Mouse (Mus musculus) small intestine, adult 2 months (tissue): ENCODE measurements around the gene Dbndd2. TPM values are rescaled to one million over a fixed set of nuclear protein-coding genes. Genes with fewer than 3 reads are reported as not detected.

Experiments used
- H3K27ac ChIP-seq: fragments of 200-500 bp; 2 replicates; pipeline ENCODE4 v1.5.1; 2012; ENCODE audit warnings: low read depth, low read length, control low read depth, inconsistent platforms; ENCODE audit not compliant: insufficient read depth
- H3K27me3 ChIP-seq: fragments of 200-500 bp; 2 replicates; pipeline ENCODE4 v1.6.1; 2012; ENCODE audit warnings: mild to moderate bottlenecking, moderate library complexity, low read length, inconsistent platforms; ENCODE audit not compliant: control insufficient read depth, insufficient read depth
- H3K36me3 ChIP-seq: fragments of 200-500 bp; 2 replicates; pipeline ENCODE4 v1.6.1; 2012; ENCODE audit warnings: mild to moderate bottlenecking, low read length, control low read depth, inconsistent platforms; ENCODE audit not compliant: control insufficient read depth, insufficient read depth
- H3K4me1 ChIP-seq: fragments of 200-500 bp; 2 replicates; pipeline ENCODE4 v1.6.1; 2012; ENCODE audit warnings: low read length, inconsistent platforms, mixed read lengths; ENCODE audit not compliant: control insufficient read depth, insufficient read depth, insufficient read length
- H3K4me3 ChIP-seq: fragments of 200-500 bp; 2 replicates; pipeline ENCODE4 v1.5.1; 2012; ENCODE audit warnings: low read depth, mild to moderate bottlenecking, control low read depth, inconsistent platforms, low read length, moderate library complexity
- CTCF ChIP-seq: fragments of 200-500 bp; IDR thresholded peaks from 2 replicates; pipeline ENCODE4 v1.5.1; 2012; ENCODE audit warnings: low read depth, mild to moderate bottlenecking, control low read depth, inconsistent platforms, low read length, moderate library complexity, mixed read lengths; ENCODE audit not compliant: insufficient replicate concordance, insufficient read length; ENCODE audit errors: extremely low read depth
- POLR2A ChIP-seq: fragments of 200-500 bp; IDR thresholded peaks from 2 replicates; pipeline ENCODE4 v1.6.1; 2012; ENCODE audit warnings: low read depth, mild to moderate bottlenecking, control low read depth, inconsistent platforms, low read length, moderate library complexity
- WGBS: fragments of 180-500 bp; shearing (Covaris S2); methylation state at CpG from one replicate; pipeline ENCODE4 v1.1.7; 2018; 5-methylcytosine and 5-hydroxymethylcytosine counted together
- polyA plus RNA-seq: library from polyadenylated mRNA; depleted of rRNA; stranded (reverse); fragments of >200 nt; gene quantifications from 2 replicates; pipeline ENCODE4 v1.2.3, GENCODE M21; 2012

Dbndd2 gene
- polyA plus RNA-seq, 1 experiment: 61.6 TPM

DNA sequence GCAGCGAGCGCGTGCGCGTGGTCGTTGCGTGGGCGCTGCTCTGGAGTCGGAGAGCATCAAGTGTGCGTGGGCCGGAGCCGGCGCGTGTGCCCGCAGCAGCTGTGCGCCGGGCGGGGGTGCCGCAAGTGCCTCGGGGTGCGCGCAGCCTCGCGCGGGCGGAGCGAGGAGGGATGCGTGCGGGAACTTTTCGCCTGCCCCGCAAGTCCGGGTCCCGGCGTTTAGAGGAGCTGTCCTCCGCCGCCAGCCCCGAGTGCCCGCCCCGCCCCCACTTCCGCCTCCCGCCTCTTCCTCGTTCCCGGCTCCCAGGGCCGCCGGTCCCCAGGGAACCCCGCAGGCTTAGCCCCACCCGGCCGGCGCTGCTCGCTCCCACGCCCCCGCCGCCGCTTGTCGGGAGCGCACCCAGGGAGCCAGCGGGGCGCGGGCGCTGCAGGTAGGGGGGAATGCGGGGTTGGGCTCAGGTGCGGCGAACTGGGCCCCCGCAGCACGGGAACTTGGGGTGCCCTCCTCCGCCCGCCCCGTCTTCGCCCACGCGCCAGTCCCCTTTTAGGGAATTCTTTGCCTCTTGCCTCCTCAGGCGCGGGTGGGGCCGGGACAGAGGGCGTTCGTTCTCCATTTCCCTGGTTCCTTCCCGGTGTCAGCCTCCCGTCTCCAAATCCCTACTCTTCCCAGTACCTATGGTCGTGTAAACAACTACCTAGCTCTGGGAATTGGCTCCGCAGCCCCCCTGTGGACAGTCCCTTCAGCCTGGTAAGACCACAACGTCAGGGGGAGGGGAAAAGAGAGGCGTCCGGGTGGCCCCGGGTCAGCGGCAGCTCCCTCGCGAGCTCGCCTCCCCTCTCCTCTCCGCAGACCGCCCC lies 580 bp downstream of the Dbndd2 start:
- Histone ChIP-seq H3K4me3 (peak overlapping the region; percentile 82), H3K36me3 (peaks cover 11% of the 10 kb centered on the region), H3K4me1 (peaks cover 18% of the 10 kb centered on the region), H3K27ac (peak overlapping the region; percentile 26), H3K27me3 (no peaks in the 10 kb centered on the region)
- TF ChIP-seq POLR2A (no peak), CTCF (no peak)
- WGBS: under 1% methylated on average over 89 of the region's 90 CpGs

DNA sequence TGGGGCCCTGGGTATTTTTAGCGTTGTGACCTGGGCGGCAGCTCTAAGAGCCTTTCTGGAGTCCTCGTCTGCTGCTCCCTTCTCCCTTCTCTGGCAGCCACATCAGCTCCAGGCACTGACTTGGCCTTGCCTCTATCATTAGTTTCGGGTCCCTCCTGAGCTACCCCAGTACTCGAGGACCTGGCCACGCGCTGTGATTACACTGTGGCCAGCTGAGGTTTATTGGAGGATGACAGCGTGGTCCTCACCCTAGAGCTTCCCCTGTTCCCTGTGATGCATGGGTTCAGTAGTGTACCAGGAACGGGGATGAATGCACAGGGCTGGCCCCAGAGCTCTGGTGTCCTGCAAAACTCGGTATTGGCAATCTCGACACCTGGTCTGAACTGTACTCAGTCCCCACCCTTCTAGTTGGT lies 1.2 kb downstream of the Dbndd2 start:
- WGBS: 3% methylated on average over 11 of the region's 11 CpGs
- Histone ChIP-seq H3K4me3 (peak overlapping the region; percentile 82), H3K27me3 (no peaks in the 10 kb centered on the region), H3K4me1 (peaks cover 18% of the 10 kb centered on the region), H3K27ac (peak overlapping the region; percentile 26), H3K36me3 (peaks cover 11% of the 10 kb centered on the region)
- no peak for TF ChIP-seq CTCF
- TF ChIP-seq POLR2A: no peak

DNA sequence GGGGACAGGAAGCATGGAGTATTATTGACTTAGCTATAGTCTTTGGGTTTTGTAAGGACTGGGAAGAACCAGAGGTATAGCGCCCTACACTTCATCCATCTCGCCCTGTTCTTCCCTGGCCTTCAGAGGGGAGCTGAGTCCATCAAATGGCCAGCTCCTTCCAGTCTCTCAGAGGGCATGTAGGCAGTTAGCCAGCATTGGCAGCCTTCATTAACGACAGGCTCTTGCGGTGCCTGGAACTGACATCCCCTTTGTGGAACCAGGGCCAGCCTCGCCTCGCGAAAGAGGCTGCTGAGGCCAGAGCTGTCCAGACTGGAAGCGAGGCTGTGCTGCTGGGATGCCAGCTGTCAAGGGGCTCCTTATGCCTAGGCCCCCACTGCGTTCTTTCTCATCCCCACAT lies 1.9 kb downstream of the Dbndd2 start:
- peaks cover 18% of the 10 kb centered on the region for H3K4me1 ChIP-seq
- H3K4me3 ChIP-seq: no peak overlapping the region
- H3K36me3 ChIP-seq: peaks cover 11% of the 10 kb centered on the region
- H3K27ac ChIP-seq: no peak overlapping the region
- H3K27me3 ChIP-seq: no peaks in the 10 kb centered on the region
- TF ChIP-seq POLR2A (no peak), CTCF (no peak)
- 79% methylated on average over 9 of the region's 9 CpGs for WGBS

DNA sequence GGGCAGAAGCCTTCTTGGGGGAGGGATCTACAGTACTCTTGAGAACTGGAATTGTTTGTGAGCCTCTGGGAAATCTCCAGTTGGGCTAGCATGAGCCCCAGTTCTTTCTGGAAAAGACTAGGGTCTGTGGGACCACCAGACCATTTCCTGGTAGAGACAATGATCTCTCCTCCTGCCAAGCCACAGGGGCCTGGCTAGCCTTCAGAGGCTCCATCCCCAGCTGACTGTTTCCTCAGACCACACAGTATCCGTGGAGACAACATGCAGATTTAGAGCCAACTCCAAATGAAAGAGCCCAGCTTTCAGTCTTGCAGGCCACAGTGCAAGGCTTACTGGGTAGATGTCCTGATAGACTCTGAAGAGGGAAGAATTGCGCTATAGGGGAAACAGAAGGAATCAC lies 8.2 kb downstream of the Dbndd2 start:
- TF ChIP-seq CTCF (no peak), POLR2A (no peak)
- 0 out of 2 replicates have a peak, but pooled peaks cover 3% of the 10 kb centered on the region for H3K4me1 ChIP-seq
- H3K27ac ChIP-seq: no peak overlapping the region
- H3K4me3 ChIP-seq: no peak overlapping the region
- peaks cover 11% of the 10 kb centered on the region for H3K36me3 ChIP-seq
- H3K27me3 ChIP-seq: no peaks in the 10 kb centered on the region
- 62% methylated on average over 2 of the region's 2 CpGs for WGBS

DNA sequence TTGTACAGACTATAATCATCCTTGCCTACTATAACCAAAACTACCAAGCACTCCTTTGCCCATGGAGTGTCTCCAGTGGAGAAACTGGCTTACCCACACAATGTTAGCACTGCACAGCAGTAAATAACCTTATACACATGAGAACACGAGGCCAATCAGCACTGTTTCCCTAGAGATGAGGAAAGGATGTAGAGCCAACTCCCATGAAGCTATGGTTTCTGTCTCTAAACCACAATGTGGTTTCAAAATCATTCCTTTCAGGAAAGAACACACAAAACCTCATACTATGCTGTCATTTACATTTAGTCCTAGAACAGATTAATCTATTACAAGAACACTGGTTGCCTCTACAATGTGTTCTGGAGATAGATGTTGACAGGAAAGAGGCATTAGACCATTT lies 10.4 kb downstream of the Dbndd2 start:
- Histone ChIP-seq H3K36me3 (peaks cover 13% of the 10 kb centered on the region), H3K27ac (no peak overlapping the region), H3K4me3 (no peak overlapping the region), H3K4me1 (0 out of 2 replicates have a peak, but pooled peaks cover 3% of the 10 kb centered on the region), H3K27me3 (no peaks in the 10 kb centered on the region)
- WGBS: 25% methylated on average over 1 of the region's 1 CpGs
- TF ChIP-seq POLR2A (no peak), CTCF (no peak)

DNA sequence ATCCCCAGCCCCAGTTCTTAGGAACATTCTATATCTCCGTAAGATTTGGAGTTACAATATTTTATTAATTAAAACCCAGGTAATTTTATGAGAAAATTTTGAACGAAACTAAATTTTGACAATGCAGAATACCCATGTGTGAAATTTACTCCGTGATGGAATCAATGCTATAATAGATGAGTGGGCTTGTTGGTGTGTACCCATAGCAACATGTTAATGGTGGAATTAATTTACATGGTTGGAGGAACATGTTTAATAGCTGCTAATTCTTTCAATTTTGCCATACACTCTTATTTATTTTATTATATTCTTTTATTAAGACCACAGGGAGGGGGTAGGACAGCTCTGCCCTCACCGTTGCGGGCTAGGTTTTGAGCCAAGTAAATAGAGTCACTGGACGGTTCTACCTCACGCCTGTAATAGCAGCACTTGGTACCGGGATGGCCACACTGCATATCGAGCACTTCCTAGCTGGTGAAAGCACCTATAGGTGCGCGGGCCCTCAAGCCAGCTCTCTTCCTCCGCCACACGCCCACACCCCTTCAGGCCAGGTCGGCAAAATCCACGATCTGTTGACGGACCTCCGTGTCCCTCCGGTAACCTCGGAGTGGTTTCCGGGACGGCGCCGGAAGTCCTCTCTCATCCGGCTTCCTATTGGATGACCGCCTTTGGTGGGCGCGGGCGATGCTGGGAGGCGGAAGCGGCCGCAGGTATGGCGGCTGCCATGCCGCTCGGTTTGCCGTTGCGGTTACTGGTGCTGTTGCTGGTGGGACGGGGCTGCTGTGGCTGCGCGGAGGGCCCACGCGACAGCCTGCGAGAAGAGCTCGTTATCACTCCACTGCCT lies 11.2 kb downstream of the Dbndd2 start, which contains the start of gene Pigt:
TSS of gene Pigt (plus strand) at position 674 of the 844 bp plus-strand sequence.
- peak within 1 kb of the TSS; percentile 99 for H3K4me3 ChIP-seq
- TF ChIP-seq CTCF (no peak), POLR2A (peak; percentile 80)
- 0 out of 2 replicates have a peak, but pooled peaks cover 3% of the 10 kb centered on the region for H3K4me1 ChIP-seq
- WGBS: 4% methylated on average over 43 of the region's 43 CpGs
- H3K27ac ChIP-seq: peak within 1 kb of the TSS; percentile 77
- H3K27me3 ChIP-seq: no peaks in the 10 kb centered on the region
- peaks cover 19% of the 10 kb centered on the region for H3K36me3 ChIP-seq
